Mouse (Mus musculus) neutrophil, adult 65 days (primary cell): ENCODE results near the gene Kremen2. TPM values are rescaled to one million over a fixed set of nuclear protein-coding genes. Genes with fewer than 3 reads are reported as not detected.

Source experiments
- total RNA-seq: library from RNA; stranded (reverse); gene quantifications from 2 replicates; pipeline ENCODE4 v1.2.4, GENCODE M21; 2023

The Kremen2 gene
- not detected in 2 replicates for total RNA-seq

DNA sequence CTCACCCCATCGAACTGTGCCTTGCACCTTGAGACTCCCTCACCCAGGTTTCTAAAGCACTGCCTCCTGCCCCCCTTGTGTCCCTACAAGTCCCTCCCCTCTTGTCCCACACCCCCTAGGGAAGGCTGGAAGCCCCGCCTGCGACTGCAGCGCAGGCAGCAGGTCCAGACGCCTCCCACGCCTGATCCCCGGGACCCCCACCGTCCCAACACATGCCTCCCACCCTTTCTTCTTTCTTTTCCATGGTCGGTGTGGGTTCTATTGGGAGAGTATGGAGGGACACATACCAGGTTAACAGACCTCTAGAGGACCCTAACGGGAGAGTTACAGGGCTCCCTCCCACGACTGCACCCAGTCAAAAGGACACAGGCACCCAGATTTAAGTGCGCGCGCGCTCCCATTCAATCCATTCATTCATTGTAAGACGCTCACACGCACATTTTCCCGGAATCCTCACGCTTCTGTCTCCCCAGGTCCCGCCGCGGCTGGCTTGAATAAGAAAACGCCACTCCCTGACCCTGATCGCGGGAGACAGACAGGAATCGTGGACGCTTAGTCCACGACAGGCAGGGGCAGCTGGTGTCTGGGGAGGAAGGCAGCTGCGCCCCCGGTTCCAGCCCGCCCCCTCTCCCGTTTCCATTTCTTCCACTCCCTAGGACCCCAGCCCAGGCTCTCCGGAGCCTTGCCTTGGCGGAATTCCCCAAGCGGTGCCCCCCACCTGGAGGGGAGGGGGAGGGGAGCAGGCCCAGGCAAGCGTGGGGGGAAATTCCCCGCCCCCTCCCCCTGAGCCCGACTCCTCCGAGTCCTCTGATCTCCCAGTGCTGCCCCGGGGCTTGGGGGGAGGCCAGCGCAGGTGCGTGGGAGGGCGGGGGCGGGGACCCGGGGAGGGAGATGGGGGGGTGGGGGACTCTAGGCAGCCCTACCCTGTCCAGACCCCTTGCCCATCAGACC lies at the start of gene Kremen2:
TSS of gene Kremen2 (minus strand) at position 533 of the 951 bp plus-strand sequence.

DNA sequence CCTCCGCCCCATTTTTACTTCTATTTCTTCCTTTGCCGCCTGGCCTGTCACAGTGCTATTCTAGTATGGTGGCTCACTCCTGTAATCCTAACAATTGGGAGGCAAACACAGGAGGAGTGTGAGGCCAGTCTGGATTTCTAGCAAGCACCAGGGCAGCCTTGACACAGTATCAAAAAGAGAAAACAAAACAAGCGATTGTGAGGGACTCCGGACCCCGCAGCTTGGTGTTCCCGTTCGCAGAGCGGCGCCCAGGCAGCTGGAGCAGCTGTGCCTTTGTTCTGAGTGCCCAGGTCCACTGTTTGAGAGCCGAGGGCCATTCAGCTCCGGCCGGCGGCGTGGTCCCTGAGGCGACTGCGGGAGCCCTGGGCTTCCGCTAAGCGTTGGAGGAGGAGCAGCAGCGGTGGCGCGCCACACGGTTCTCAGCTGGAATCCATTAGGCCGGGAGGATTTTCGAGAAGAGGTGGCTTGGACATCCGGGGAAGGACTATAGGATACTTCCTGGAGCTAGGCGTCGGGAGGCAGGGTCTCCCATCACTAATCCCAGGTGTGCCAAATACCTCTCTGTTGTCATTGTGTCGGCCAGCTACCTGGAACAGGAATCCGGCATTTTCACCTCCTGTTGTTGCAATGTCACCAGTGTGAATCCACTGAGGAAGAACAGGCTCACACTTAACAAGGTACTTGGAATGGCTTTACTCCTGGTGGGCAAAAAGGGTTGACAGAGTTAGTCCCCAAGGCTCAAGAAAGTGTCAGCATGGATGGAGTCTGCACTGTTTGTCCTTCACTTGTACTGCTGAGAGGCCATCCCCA lies 44.8 kb upstream of the Kremen2 start, which contains the start of gene Srrm2:
TSS of gene Srrm2 (plus strand) at position 264 of the 810 bp plus-strand sequence.

DNA sequence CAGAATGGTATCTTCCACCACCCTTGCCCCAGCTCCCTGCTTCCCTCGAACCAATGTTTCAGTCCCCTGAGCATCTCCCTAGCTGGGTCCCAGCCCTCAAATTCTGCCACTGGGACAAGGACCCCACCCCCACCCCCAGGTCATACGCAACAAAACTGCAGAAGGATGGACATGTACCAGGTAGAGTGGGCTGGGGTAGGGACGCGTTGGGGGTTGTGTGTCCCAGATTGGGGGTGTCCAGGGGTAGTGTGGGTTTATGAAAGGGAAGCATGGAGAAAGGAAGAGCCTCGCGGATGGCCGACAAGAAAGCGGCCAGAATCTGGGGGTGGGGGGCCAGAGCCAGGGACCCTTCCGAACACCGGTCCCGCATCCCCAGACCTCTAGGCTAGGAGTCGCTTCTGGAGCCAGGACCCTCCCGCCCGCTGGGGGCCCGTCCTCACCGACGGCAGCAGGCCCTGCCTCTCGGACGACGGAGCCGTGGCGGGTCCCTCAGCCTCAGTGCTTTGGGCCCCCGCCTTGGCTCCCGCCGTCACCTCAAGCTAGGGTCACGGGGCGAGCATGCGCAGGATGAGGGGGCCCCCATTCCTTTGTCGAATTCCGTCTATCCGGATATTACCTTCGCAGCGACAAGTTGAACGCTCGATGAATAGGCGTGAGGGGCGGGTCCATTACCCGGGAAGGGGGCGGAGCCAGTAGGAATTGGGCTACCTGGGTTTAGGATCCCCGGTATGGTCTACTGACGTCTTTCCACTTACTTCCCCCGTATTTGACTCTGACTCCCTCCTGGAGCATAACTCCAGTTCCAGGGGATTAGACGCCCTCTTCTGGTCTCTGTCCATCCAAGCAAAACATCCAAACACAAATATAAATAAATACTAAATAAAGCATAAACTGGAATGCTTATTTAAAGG lies 40.2 kb upstream of the Kremen2 start, which contains the start of gene Flywch2:
TSS of gene Flywch2 (minus strand) at position 521 of the 911 bp plus-strand sequence.

DNA sequence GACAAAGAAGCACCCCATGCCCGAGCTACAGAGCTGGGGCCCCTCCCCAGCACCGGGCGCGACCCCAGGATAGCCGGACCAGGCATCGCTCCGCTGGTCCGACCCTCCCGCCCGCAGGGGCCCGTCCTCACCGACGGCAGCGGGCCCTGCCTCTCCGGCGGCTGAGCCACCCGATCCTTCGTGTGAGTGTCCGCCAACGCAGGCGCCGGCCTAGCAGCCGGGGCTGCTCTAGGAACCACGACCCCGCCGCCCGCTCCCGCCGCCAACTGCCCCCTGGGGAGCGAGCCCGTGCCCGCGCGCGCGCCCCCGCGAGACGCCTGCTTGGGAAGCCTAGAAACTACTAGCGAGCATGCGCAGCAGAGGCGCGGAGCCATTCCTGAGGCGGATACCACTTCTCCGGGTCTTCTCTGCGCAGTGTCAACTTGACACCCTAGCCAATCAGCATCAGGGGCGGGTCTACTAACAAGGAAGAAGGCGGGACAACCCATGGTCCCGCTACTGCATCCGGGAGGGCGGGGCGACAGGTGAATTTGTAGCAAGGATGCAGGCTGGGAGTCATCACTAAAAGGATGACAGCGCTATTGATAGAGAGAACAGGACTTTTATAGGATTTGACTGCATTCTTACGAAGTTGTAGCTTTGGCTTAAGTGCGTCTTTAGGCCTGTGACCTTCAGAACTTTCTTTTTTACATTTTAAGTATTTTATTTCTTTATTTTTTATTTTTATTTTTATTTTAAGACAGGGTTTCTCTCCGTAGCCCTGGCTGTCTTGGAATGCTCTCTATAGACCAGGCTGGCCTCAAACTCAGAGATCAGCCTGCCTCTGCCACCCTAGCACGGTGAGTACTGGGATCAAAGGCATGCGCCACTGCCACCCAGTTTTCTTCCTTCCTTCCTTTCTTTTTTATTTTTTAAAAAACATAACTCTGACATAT lies 25.9 kb upstream of the Kremen2 start, which contains the start of gene Flywch1:
TSS of gene Flywch1 (minus strand) at position 319 of the 935 bp plus-strand sequence.

DNA sequence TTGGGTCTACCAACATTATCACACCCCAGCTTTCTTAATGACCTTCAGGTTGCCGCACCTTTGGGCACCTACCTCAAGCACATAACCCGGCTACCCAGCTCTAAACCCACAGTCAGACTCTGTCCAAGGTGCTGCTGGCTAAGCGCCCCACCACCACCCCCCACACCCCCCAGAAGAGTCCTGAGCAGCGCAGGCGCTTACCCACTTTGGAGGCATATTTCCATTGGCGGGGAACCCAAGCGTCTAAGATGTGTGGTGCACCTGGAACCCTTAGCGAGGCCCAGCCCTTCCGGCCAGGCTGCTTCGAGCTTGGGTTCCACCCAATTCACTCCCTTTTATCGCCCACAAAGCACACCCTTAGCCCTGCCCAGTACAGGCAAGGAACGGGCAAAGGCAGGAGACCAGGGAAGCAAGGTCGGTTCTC lies 5.0 kb downstream of the Kremen2 start, which contains the start of gene Paqr4:
TSS of gene Paqr4 (minus strand) at position 270 of the 424 bp plus-strand sequence.

DNA sequence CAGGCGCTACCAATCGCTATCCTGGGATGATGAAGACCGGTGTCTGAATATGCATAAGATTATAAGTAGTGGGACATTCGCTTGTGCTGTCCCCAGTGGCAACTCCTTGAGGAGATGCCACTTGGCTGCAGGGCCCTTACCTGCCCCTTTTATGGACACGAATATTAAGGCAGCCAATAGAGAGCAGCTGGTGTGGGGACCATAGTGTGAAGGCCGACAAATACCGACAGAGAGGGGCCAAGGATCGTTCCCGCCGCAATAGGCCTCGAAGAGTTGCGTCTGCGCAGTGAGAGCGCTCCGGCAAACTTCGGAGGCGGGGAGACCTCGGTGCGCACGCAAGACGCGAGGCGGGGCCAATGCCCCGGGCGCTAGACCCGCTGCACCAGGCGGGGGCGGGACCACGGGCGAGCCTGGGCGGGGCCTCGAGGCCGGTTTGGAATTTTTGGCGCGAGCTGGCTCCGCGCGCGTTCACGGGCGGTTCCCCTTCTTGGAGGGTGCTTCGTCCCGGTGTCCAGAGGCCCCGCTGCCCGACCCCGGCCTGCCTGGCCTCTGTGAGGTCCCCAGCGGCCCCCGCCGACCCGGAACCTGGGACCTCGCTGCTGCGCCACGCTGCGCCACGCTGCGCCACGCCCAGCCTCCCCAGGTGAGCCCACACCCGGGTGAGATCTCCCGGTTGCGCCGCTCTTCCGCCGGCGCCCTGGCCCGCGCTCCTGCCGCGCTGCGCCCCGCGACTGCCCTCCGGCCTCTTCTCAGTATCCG lies 19.5 kb downstream of the Kremen2 start, which contains the start of gene Pkmyt1:
TSS of gene Pkmyt1 (plus strand) at position 338 of the 759 bp plus-strand sequence.

DNA sequence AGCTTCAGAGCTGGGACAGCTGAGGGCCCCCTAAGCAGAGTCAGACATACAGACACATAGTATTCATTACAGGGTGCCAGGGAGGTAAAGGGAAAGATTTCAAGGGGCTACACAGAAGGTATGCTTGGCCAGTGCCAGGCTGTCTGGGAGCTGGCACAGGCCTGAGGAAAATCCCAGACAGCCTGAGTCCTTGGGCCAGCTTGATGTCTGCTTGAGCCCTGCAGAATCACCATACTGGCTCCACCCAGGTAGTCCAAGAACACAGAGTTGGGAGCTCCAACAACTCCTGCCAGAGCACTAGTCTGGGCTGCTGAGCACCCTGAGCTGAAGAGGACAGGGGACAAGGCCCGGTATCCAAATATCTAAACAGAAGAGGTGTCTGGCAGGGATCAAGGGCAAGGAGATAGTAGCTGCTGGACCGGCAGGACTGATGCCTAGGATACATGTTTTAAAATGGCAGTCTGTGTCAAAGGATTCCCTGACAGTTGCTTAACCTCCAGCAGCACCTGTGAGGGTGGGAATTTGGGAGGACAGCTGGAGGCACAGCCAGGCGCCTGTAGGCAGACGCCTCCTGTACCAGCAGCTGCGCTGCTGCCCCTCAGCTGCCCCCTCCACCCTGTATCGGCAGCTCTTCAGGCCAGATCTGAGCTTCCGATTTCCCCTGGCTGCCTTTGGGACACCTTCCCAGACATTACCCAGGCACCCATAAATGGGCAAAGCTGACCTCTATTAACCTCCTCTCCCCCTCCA lies 23.1 kb downstream of the Kremen2 start, which contains the start of gene 1520401A03Rik:
TSS of gene 1520401A03Rik (minus strand) at position 408 of the 750 bp plus-strand sequence.

Other genes with a start within 250 kb of the Kremen2 start
- 1.4 and 2.5 TPM in 2 replicates for gene Zfp213, start 181.6 kb downstream of the Kremen2 start, total RNA-seq
- not detected in 2 replicates for gene Zfp13, start 146.3 kb downstream of the Kremen2 start, total RNA-seq
- gene Zscan10, start 145.0 kb downstream of the Kremen2 start, total RNA-seq, result 0.27 TPM in 1 of 2 replicates, not detected in the other
- 177 and 198 TPM in 2 replicates for gene Mmp25, start 100.6 kb downstream of the Kremen2 start, total RNA-seq
- 2.2 and 2.5 TPM in 2 replicates for gene Bicdl2, start 85.3 kb downstream of the Kremen2 start, total RNA-seq
- 50.8 and 57.7 TPM in 2 replicates for gene Hcfc1r1, start 72.2 kb downstream of the Kremen2 start, total RNA-seq
- 14.7 and 18.6 TPM in 2 replicates for gene Thoc6, start 72.0 kb downstream of the Kremen2 start, total RNA-seq
- 12.7 and 14.8 TPM in 2 replicates for gene Tnfrsf12a, start 68.4 kb downstream of the Kremen2 start, total RNA-seq
- gene Cldn6, start 66.6 kb downstream of the Kremen2 start, total RNA-seq, result not detected in 2 replicates
- not detected in 2 replicates for gene Cldn9, start 61.8 kb downstream of the Kremen2 start, total RNA-seq
- 0.28 TPM in 1 of 2 replicates, not detected in the other for gene 1520401A03Rik, start 23.1 kb downstream of the Kremen2 start, total RNA-seq
- gene Pkmyt1, start 19.5 kb downstream of the Kremen2 start, total RNA-seq, result 39.1 and 51.5 TPM in 2 replicates
- gene Paqr4, start 5.0 kb downstream of the Kremen2 start, total RNA-seq, result 2.1 and 2.5 TPM in 2 replicates
- gene Flywch1, start 25.8 kb upstream of the Kremen2 start, total RNA-seq, result 6.7 and 7.9 TPM in 2 replicates
- not detected in 2 replicates for gene Flywch2, start 40.2 kb upstream of the Kremen2 start, total RNA-seq
- 630 and 877 TPM in 2 replicates for gene Srrm2, start 44.7 kb upstream of the Kremen2 start, total RNA-seq
- 121 and 182 TPM in 2 replicates for gene Elob, start 83.3 kb upstream of the Kremen2 start, total RNA-seq
- gene Prss33, start 90.2 kb upstream of the Kremen2 start, total RNA-seq, result not detected in 2 replicates
- gene Prss32, start 98.0 kb upstream of the Kremen2 start, total RNA-seq, result not detected in 2 replicates
- not detected in 2 replicates for gene Prss41, start 98.3 kb upstream of the Kremen2 start, total RNA-seq
- not detected in 2 replicates for gene Prss21, start 122.2 kb upstream of the Kremen2 start, total RNA-seq
- not detected in 2 replicates for gene Dcpp1, start 135.0 kb upstream of the Kremen2 start, total RNA-seq
- not detected in 2 replicates for gene Dcpp2, start 135.0 kb upstream of the Kremen2 start, total RNA-seq
- gene Dcpp3, start 171.6 kb upstream of the Kremen2 start, total RNA-seq, result not detected in 2 replicates
- not detected in 2 replicates for gene Sbp, start 195.8 kb upstream of the Kremen2 start, total RNA-seq
- not detected in 2 replicates for gene Sbpl, start 209.4 kb upstream of the Kremen2 start, total RNA-seq
- not detected in 2 replicates for gene Prss30, start 234.7 kb upstream of the Kremen2 start, total RNA-seq